ENCODE assay signal across 8 mouse cellular contexts in genomic region chr5:131515707-131516407, GRCm38 (mm10).
DNase-seq lines count a peak whose midpoint lies in the region; ATAC-seq and TF ChIP-seq lines count a peak whose summit lies in the region.

No protein-coding gene starts in this region.

- H3K27ac ChIP-seq in heart, adult 2 months: peak overlapping the region; percentile 10
- 0 out of 2 replicates have a peak overlapping the region, but pooled peaks have one; percentile 37 for H3K27ac ChIP-seq in midbrain, embryonic 14.5 days (replicated peaks; ENCODE audit: low read depth, low read length)

- peak; percentile 59 for DNase-seq in embryo, embryonic 10 days (ENCODE audit: low spot score)
- no peak for DNase-seq in embryo, embryonic 9.5 days (ENCODE audit: extremely low spot score)
- DNase-seq in cerebellum, adult 18-20 months: peak; percentile 79 to 85
- peak; percentile 65 to 82 for DNase-seq in heart, adult 2 months
- peak; percentile 8 for DNase-seq in kidney, adult 9 months
- no peak for DNase-seq in midbrain, embryonic 14.5 days
- no peak for DNase-seq in spleen, adult 12 weeks (ENCODE audit: low spot score)

- intact Hi-C loops in heart, adult 2 months (cut with DNase I): no loop called here

- H3K9ac ChIP-seq in heart, adult 2 months (ENCODE audit: low read depth, low read length): no peak overlapping the region
- no peak overlapping the region for H3K9ac ChIP-seq in midbrain, embryonic 14.5 days (replicated peaks; ENCODE audit: low read length)

- no peaks in the 10 kb centered on the region for H3K27me3 ChIP-seq in heart, adult 2 months (ENCODE audit: control insufficient read depth, insufficient read depth, low read length)
- H3K27me3 ChIP-seq in midbrain, embryonic 14.5 days (ENCODE audit: control insufficient read depth, insufficient read depth, low read length): no peaks in the 10 kb centered on the region

- 0 out of 2 replicates have a peak, but pooled peaks cover 2% of the 10 kb centered on the region for H3K79me2 ChIP-seq in heart, adult 2 months (replicated peaks; ENCODE audit: control insufficient read depth, insufficient read depth, low read length)

- no peaks in the 10 kb centered on the region for H3K36me3 ChIP-seq in heart, adult 2 months (ENCODE audit: control insufficient read depth, insufficient read depth, low read length)
- H3K36me3 ChIP-seq in midbrain, embryonic 14.5 days (ENCODE audit: control insufficient read depth, insufficient read depth, low read length): no peaks in the 10 kb centered on the region

- no peak for ATAC-seq in midbrain, embryonic 14.5 days (ENCODE audit: low FRiP score, low TSS enrichment)
- ATAC-seq in activated CD4-positive, CD25-positive, alpha-beta regulatory T cell, adult 4 months: no peak

- peaks cover 15% of the 10 kb centered on the region for H3K4me1 ChIP-seq in heart, adult 2 months (ENCODE audit: control insufficient read depth, insufficient read depth, low read length)
- H3K4me1 ChIP-seq in midbrain, embryonic 14.5 days (ENCODE audit: control insufficient read depth, insufficient read depth, low read length): peaks cover 31% of the 10 kb centered on the region

- H3K4me2 ChIP-seq in midbrain, embryonic 14.5 days (ENCODE audit: low read length): no peak overlapping the region

- TF ChIP-seq POLR2A in heart, adult 2 months (IDR thresholded peaks at IDR 0.05; ENCODE audit: insufficient read depth, low read depth, low read length): no peak

- no peaks in the 10 kb centered on the region for H3K9me3 ChIP-seq in midbrain, embryonic 14.5 days (ENCODE audit: control insufficient read depth, low read length)

- 18% methylated on average over 14 of the region's 14 CpGs for WGBS in heart, adult 2 months
- WGBS in midbrain, embryonic 14.5 days: 22% methylated on average over 14 of the region's 14 CpGs

- no peak for TF ChIP-seq EP300 in heart, adult 2 months (IDR thresholded peaks at IDR 0.05; ENCODE audit: insufficient read depth, low read depth, low read length)

- peak; percentile 35 for TF ChIP-seq CTCF in heart, adult 2 months (IDR thresholded peaks at IDR 0.05)

- H3K4me3 ChIP-seq in heart, adult 2 months: no peak overlapping the region
- H3K4me3 ChIP-seq in midbrain, embryonic 14.5 days (replicated peaks; ENCODE audit: low read depth, low read length): no peak overlapping the region

Comparison
In these comparisons a context has a peak if more than half of its experiments do, and no peak if none do; other contexts are left out.
1. DNase-seq: peak in embryo, embryonic 10 days (single experiment), cerebellum, adult 18-20 months (2 of 2), heart, adult 2 months (2 of 2) and kidney, adult 9 months (single experiment); none in embryo, embryonic 9.5 days (single experiment), midbrain, embryonic 14.5 days (single experiment) and spleen, adult 12 weeks (single experiment).